Mouse (Mus musculus) heart, postnatal 0 days (tissue): ENCODE measurements around the gene Fam178b. TPM values are rescaled to one million over a fixed set of nuclear protein-coding genes. Genes with fewer than 3 reads are reported as not detected.
A peak's percentile ranks its signal among the peaks of the same experiment; 100 is the strongest.

Experiments used
- ATAC-seq: fragments of 200-750 bp; cut with Nextera tagmentation; 2 replicates; pipeline ENCODE4 v1.8.0; 2017; ENCODE audit warnings: low read depth, moderate number of reproducible peaks, moderate library complexity; ENCODE audit not compliant: insufficient read depth
- DNase-seq: peaks from one replicate; pipeline ENCODE4 v3.0.0-alpha.2; 2016; ENCODE audit warnings: low spot score
- H3K27ac ChIP-seq: fragments of 300-500 bp; sonication (generic); 2 replicates; pipeline ENCODE4 v1.5.1; 2014; ENCODE audit warnings: low read depth, mild to moderate bottlenecking
- H3K27me3 ChIP-seq: fragments of 300-500 bp; sonication (generic); 2 replicates; pipeline ENCODE4 v1.6.1; 2014; ENCODE audit warnings: low read length, mixed read lengths; ENCODE audit not compliant: control insufficient read depth, insufficient read depth
- H3K36me3 ChIP-seq: fragments of 300-500 bp; sonication (generic); replicated peaks from 2 replicates; pipeline ENCODE4 v1.6.1; 2014; ENCODE audit warnings: low read length, mixed read lengths; ENCODE audit not compliant: control insufficient read depth, insufficient read depth
- H3K4me1 ChIP-seq: fragments of 300-500 bp; sonication (generic); 2 replicates; pipeline ENCODE4 v1.6.1; 2014; ENCODE audit warnings: antibody characterized with exemption; ENCODE audit not compliant: control insufficient read depth, insufficient read depth
- H3K4me2 ChIP-seq: fragments of 300-500 bp; sonication (generic); 2 replicates; pipeline ENCODE4 v1.6.1; 2014; ENCODE audit warnings: low read depth, mild to moderate bottlenecking, low read length, moderate library complexity
- H3K4me3 ChIP-seq: fragments of 300-500 bp; sonication (generic); 2 replicates; pipeline ENCODE4 v1.5.1; 2014; ENCODE audit warnings: low read depth, low read length
- H3K9ac ChIP-seq: fragments of 300-500 bp; sonication (generic); replicated peaks from 2 replicates; pipeline ENCODE4 v1.6.1; 2014; ENCODE audit warnings: low read depth, low read length, mixed read lengths
- H3K9me3 ChIP-seq: fragments of 300-500 bp; sonication (generic); replicated peaks from 2 replicates; pipeline ENCODE4 v1.6.1; 2016; ENCODE audit warnings: low read length; ENCODE audit not compliant: control insufficient read depth
- CTCF ChIP-seq: IDR thresholded peaks from 2 replicates; pipeline ENCODE4 v1.5.1; 2016; ENCODE audit warnings: antibody characterized with exemption, control low read depth, low read depth
- EP300 ChIP-seq: IDR thresholded peaks from 2 replicates; pipeline ENCODE4 v1.6.1; 2016; ENCODE audit warnings: antibody characterized with exemption, low read depth
- WGBS: fragments of 180-500 bp; shearing (Covaris S2); extraction: QIAGEN DNeasy Blood & Tissue Kit; methylation state at CpG from one replicate; pipeline ENCODE4 v1.1.7; 2014; 5-methylcytosine and 5-hydroxymethylcytosine counted together
- polyA plus RNA-seq: library from polyadenylated mRNA; unstranded; fragments of >200 nt; fragmentation: Nextera tagmentation; extraction: Ambion mirVana; gene quantifications from 2 replicates; pipeline ENCODE4 v1.2.1, GENCODE M21; 2015
- total RNA-seq: library from RNA; depleted of rRNA; stranded (reverse); fragments of >200 nt; gene quantifications from 2 replicates; pipeline ENCODE4 v1.2.3, GENCODE M21; 2014; ENCODE audit warnings: low replicate concordance

Fam178b gene
- total and polyA plus RNA-seq, 2 experiments from 2014 or later = 0.81 TPM; not detected in 1

DNA sequence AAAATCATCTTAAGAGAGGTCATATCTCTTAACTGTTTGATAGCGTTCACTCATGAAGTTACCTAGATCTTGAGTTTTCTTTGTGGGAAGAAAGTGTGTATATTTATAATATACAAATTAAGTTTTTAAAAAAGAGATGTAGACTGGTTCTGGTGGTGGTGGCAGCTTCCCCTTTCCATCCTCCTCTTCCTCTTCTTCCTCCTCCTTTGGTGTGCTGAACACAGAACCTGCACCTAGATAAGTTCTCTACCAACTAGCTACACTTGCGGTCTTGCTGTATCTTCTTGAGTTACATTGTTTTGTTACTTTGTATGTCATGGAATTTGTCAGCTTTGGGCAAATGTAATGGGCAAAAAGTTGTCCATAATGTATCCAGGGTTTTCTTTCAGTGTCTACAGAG is 28.1 kb upstream of the Fam178b start:
- Histone ChIP-seq H3K4me3 (no peak overlapping the region), H3K27ac (no peak overlapping the region), H3K9me3 (no peaks in the 10 kb centered on the region), H3K4me2 (no peak overlapping the region), H3K9ac (no peak overlapping the region), H3K36me3 (peaks cover 13% of the 10 kb centered on the region), H3K4me1 (peaks cover 12% of the 10 kb centered on the region), H3K27me3 (no peaks in the 10 kb centered on the region)
- 91% methylated on average over 2 of the region's 2 CpGs for WGBS
- TF ChIP-seq EP300 (no peak), CTCF (no peak)
- DNase-seq (no peak), ATAC-seq (no peak)

DNA sequence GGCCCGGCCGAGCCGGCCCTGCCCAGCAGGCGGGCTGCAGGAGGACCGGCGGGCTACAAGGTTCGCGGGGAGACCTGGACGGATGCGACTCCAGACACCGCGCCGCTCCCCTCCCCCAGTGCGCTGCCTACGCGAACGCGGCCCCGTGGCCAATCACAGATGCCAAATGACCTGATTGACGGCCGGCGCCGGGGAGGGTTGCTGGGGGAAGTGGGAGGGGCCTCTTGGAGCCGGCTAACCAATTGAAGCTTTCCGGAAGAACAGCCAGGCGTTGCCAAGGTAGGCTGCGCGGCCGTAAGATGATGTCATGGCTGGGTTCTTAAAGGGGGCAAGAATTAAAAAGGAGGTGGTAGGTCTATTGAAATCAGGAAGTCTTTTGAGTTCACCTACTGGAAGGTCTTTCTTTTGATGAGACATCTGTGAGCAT is 26.9 kb upstream of the Fam178b start, which contains the start of gene 4933424G06Rik:
TSS of gene 4933424G06Rik (plus strand) at position 296 of the 427 bp plus-strand sequence.
- ATAC-seq = peak; percentile 97
- peak within 1 kb of the TSS; percentile 86 for H3K4me2 ChIP-seq
- peak within 1 kb of the TSS; percentile 81 for H3K27ac ChIP-seq
- peak within 1 kb of the TSS; percentile 89 for H3K9ac ChIP-seq
- peak; percentile 99 for DNase-seq
- TF ChIP-seq EP300 = no peak
- no peak for TF ChIP-seq CTCF
- peaks cover 12% of the 10 kb centered on the region for H3K4me1 ChIP-seq
- H3K4me3 ChIP-seq = peak within 1 kb of the TSS; percentile 94
- no peaks in the 10 kb centered on the region for H3K9me3 ChIP-seq
- peaks cover 26% of the 10 kb centered on the region for H3K36me3 ChIP-seq
- WGBS = under 1% methylated on average over 28 of the region's 29 CpGs
- no peaks in the 10 kb centered on the region for H3K27me3 ChIP-seq

DNA sequence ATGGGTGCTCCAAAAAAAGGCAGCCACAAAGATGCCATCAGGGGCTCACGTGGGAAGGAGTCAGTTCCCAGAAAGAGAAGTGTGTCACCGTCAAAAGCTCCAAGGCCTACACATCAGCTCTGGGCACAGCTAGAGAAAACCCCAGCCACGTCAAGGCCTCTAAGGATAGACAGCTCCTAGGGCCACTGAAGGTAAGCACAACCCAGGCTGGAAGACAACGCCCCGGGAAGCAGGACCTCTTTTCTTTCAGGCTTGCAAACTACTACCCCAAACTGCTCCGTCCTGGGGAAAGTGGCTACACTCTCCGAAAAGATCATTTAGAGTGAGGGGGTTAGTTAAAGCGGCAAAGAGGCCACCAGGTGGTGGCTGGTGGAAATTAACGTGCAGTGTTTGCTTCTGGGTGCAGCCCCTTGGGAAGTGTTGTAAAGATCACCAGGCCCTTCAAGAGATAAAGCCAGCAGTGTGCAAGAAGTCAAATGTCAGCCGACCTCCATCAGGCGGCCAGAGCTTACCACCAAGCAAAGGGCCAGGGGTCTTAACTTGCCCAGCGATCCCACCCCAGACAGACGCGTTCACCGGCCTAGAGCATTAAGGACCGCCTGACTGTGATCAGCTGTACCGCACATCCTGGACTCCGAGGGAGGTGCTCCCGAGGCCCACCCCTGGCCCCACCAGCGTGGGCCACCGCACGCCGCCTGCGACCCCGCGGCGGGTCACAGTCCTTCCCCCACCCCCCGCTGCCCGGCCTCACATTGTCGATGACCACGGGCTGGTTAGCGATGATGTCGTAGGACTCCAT is 26.3 kb upstream of the Fam178b start:
- H3K4me2 ChIP-seq = peak overlapping the region; percentile 86
- H3K36me3 ChIP-seq = peaks cover 32% of the 10 kb centered on the region
- under 1% methylated on average over 33 of the region's 33 CpGs for WGBS
- peak overlapping the region; percentile 81 for H3K27ac ChIP-seq
- peaks cover 12% of the 10 kb centered on the region for H3K4me1 ChIP-seq
- peak; percentile 50 for ATAC-seq
- no peaks in the 10 kb centered on the region for H3K27me3 ChIP-seq
- TF ChIP-seq CTCF = peak; percentile 45
- no peak for TF ChIP-seq EP300
- H3K9me3 ChIP-seq = no peaks in the 10 kb centered on the region
- H3K9ac ChIP-seq = peak overlapping the region; percentile 89
- peak; percentile 48 for DNase-seq
- H3K4me3 ChIP-seq = peak overlapping the region; percentile 94

DNA sequence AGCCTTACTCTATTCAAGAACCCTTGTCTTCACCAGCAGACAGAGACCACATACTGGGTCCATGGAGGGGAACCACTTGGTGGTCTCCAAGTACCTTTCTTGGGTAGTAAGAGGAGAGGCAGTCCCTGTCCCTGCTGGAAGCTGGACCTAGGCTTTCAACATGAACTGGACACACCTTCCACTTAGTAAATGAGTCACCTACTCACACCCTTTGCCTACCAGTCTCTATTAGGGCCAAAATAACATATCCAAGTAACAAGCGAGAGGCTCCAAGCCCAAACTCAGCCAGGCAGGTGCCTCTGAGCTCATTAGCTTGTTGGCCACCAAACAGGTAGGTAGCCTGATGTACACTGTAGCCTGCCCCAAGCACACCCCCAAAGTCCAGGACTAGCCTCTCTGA is 25.6 kb upstream of the Fam178b start:
- DNase-seq (no peak), ATAC-seq (no peak)
- H3K4me1 ChIP-seq = peaks cover 12% of the 10 kb centered on the region
- no peaks in the 10 kb centered on the region for H3K9me3 ChIP-seq
- no peak overlapping the region for H3K27ac ChIP-seq
- peaks cover 38% of the 10 kb centered on the region for H3K36me3 ChIP-seq
- peak overlapping the region; percentile 89 for H3K9ac ChIP-seq
- WGBS = 77% methylated on average over 1 of the region's 1 CpGs
- H3K27me3 ChIP-seq = no peaks in the 10 kb centered on the region
- H3K4me2 ChIP-seq = peak overlapping the region; percentile 86
- H3K4me3 ChIP-seq = peak overlapping the region; percentile 94
- TF ChIP-seq CTCF (no peak), EP300 (no peak)

GRCm38 (mm10) chr1:36707797-36708196 is 24.8 kb upstream of the Fam178b start:
- H3K4me2 ChIP-seq = no peak overlapping the region
- 87% methylated on average over 3 of the region's 3 CpGs for WGBS
- no peak overlapping the region for H3K27ac ChIP-seq
- peaks cover 12% of the 10 kb centered on the region for H3K4me1 ChIP-seq
- H3K27me3 ChIP-seq = no peaks in the 10 kb centered on the region
- DNase-seq (no peak), ATAC-seq (no peak)
- no peak overlapping the region for H3K9ac ChIP-seq
- H3K4me3 ChIP-seq = no peak overlapping the region
- H3K9me3 ChIP-seq = no peaks in the 10 kb centered on the region
- no peak for TF ChIP-seq EP300
- no peak for TF ChIP-seq CTCF
- peaks cover 46% of the 10 kb centered on the region for H3K36me3 ChIP-seq
